Mouse (Mus musculus): ENCODE measurements around the gene Crb3. TPM values are rescaled to one million over a fixed set of nuclear protein-coding genes. Genes with fewer than 3 reads are reported as not detected.
"Not testable (repeated sequence)": the region's sequence is repeated elsewhere in the genome, so short reads cannot be mapped to it uniquely, and the experiment has no call there.

Crb3 gene
- polyA plus RNA-seq, 1 experiment from 2014 or later: 38.6 TPM

DNA sequence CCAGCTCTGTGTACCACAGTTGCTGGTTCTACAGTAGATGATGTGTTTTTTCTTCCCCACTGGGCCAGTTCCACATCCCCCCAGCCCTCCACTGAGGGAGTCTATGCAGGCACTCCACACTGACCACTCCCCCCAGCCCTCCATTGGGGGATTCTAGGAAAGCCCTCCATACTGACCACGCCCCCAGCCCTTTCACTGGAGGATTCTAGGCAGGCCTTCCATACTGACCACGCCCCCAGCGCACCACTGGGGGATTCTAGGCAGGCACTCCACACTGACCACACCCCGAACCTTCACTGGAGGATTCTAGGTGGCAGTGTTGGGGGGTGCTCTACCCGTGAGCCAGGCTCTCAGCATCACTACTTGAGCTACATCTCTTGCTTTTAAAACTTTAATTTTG is 11.5 kb upstream of the Crb3 start:
- H3K9ac ChIP-seq: no peak overlapping the region
- TF ChIP-seq CTCF (IDR thresholded peaks at IDR 0.05; ENCODE audit: low read depth): no peak
- H3K4me2 ChIP-seq: no peak overlapping the region
- no peak overlapping the region for H3K4me3 ChIP-seq (ENCODE audit: low read depth, low read length)
- H3K27ac ChIP-seq (ENCODE audit: low read depth): no peak overlapping the region
- H3K9me3 ChIP-seq (ENCODE audit: low read depth, low read length): no peaks in the 10 kb centered on the region
- H3K27me3 ChIP-seq (ENCODE audit: insufficient read depth, low read length): no peaks in the 10 kb centered on the region
- 34% methylated on average over 5 of the region's 5 CpGs for WGBS
- H3K4me1 ChIP-seq (ENCODE audit: insufficient read depth): no peaks in the 10 kb centered on the region
- DNase-seq (peak; percentile 29), ATAC-seq (ENCODE audit: insufficient read depth) (no peak)
- H3K36me3 ChIP-seq (ENCODE audit: insufficient read depth): peaks cover 7% of the 10 kb centered on the region; the same call in 1 of the 2 replicates

DNA sequence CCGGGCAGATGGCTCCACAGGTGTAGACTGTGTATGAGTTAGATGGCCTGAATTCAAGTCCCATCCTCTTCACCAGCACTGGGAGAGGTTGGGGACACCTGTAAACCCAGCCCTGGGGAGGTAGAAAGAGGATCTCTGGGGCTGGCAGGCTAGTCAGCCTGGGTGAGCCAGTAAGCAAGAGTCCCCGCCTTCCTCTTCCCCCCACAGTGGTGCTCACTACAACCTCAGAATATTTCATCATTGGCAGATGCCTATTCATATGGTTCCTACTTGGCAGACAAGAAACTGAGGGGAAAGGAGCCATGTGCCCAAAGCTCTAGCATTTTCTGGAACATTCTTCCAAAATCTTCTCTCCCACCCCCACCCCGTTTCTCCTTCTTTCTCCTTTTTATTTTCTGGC is 10.1 kb upstream of the Crb3 start:
- TF ChIP-seq CTCF (IDR thresholded peaks at IDR 0.05; ENCODE audit: low read depth): no peak
- H3K4me3 ChIP-seq (ENCODE audit: low read depth, low read length): no peak overlapping the region
- H3K27me3 ChIP-seq (ENCODE audit: insufficient read depth, low read length): no peaks in the 10 kb centered on the region
- WGBS: 86% methylated on average over 3 of the region's 3 CpGs
- no peaks in the 10 kb centered on the region for H3K4me1 ChIP-seq (ENCODE audit: insufficient read depth)
- no peaks in the 10 kb centered on the region for H3K9me3 ChIP-seq (ENCODE audit: low read depth, low read length)
- no peak overlapping the region for H3K9ac ChIP-seq
- peaks cover 17% of the 10 kb centered on the region; the same call in 1 of the 2 replicates for H3K36me3 ChIP-seq (ENCODE audit: insufficient read depth)
- no peak overlapping the region for H3K27ac ChIP-seq (ENCODE audit: low read depth)
- ATAC-seq (ENCODE audit: insufficient read depth) (no peak), DNase-seq (no peak)
- H3K4me2 ChIP-seq: no peak overlapping the region

DNA sequence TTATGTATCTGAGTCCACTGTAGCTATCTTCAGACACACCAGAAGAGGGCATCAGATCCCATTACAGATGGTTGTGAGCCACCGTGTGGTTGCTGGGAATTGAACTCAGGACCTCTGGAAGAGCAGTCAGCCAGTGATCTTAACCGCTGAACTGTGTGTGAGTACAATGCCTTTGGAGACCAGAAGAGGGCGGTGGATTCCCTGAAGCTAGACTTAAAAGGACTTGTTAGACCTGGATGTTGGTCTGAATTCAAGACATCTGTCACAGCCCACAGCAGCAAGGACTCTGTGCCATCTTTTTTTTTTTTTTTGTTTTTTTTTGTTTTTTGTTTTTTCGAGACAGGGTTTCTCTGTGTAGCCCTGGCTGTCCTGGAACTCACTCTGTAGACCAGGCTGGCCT is 7.2 kb upstream of the Crb3 start:
- peak; percentile 38 for TF ChIP-seq CTCF (IDR thresholded peaks at IDR 0.05; ENCODE audit: low read depth)
- 84% methylated on average over 4 of the region's 4 CpGs for WGBS
- not testable (repeated sequence) for H3K27me3 ChIP-seq (ENCODE audit: insufficient read depth, low read length); H3K9me3 ChIP-seq (ENCODE audit: low read depth, low read length); H3K4me1 ChIP-seq (ENCODE audit: insufficient read depth); H3K27ac ChIP-seq (ENCODE audit: low read depth); ATAC-seq (ENCODE audit: insufficient read depth); H3K9ac ChIP-seq; H3K4me3 ChIP-seq (ENCODE audit: low read depth, low read length); H3K4me2 ChIP-seq
- DNase-seq: peak; percentile 30
- peaks cover 13% of the 10 kb centered on the region; the same call in 1 of the 2 replicates for H3K36me3 ChIP-seq (ENCODE audit: insufficient read depth)

DNA sequence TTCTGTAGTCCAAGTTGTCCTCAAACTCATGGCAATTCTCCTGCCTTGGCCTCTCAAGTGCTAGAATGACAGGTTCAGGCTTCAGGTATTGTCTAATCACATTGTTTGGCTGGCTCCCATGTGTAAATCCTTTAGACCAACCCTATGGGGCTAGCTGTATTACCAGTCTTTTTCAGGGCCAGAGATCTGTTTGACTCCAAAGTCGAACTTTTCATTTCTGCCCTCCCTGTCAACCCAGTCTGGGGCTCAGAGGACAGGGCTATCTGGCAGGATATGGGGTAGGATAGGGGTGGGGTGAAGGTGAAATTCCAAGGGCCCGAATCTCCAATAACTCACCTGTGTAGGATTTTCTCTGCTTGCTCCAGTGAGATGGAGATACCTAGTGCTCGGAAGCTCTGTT is 2.7 kb upstream of the Crb3 start:
- ATAC-seq (ENCODE audit: insufficient read depth): no peak
- no peak overlapping the region for H3K9ac ChIP-seq
- no peak overlapping the region for H3K4me2 ChIP-seq
- peaks cover 13% of the 10 kb centered on the region; the same call in 1 of the 2 replicates for H3K36me3 ChIP-seq (ENCODE audit: insufficient read depth)
- no peak overlapping the region for H3K27ac ChIP-seq (ENCODE audit: low read depth)
- H3K9me3 ChIP-seq (ENCODE audit: low read depth, low read length): no peaks in the 10 kb centered on the region
- peaks cover 4% of the 10 kb centered on the region for H3K27me3 ChIP-seq (ENCODE audit: insufficient read depth, low read length)
- no peak overlapping the region for H3K4me3 ChIP-seq (ENCODE audit: low read depth, low read length)
- no peaks in the 10 kb centered on the region for H3K4me1 ChIP-seq (ENCODE audit: insufficient read depth)
- 75% methylated on average over 3 of the region's 3 CpGs for WGBS
- DNase-seq: no peak
- TF ChIP-seq CTCF (IDR thresholded peaks at IDR 0.05; ENCODE audit: low read depth): no peak

DNA sequence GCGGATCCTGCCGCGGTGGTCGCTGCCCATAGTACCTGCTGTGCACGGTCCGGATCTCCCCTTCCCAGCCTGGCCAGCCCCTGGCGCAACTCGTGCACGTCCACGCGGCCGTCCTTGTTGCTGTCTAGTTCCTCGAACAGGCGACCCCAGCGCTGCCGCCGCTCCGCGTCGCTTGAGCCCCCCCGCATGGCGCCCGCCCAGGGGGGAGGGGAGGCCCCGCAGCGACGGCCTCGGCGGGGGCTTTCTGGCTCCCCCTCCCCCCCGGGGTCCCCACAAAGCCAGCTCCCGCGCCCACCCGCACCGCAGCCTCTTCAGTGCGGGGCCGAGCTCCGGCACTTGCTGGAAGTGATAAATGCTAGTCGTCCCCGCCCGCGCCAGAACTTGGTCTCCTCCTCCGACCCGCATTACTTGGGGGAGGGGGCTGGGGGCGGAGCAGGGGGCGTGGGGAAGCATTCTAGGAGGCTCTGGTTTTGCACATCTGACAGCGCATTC is 627 bp downstream of the Crb3 start, which contains the start of gene Slc25a23:
Gene Slc25a23 (minus strand): TSS at position 378 of the 492 bp plus-strand sequence.
- Histone ChIP-seq H3K4me2 (peak within 1 kb of the TSS; percentile 90), H3K27me3 (ENCODE audit: insufficient read depth, low read length) (peaks cover 25% of the 10 kb centered on the region), H3K4me1 (ENCODE audit: insufficient read depth) (no peaks in the 10 kb centered on the region), H3K9me3 (ENCODE audit: low read depth, low read length) (no peaks in the 10 kb centered on the region), H3K4me3 (ENCODE audit: low read depth, low read length) (peak within 1 kb of the TSS; percentile 75), H3K36me3 (ENCODE audit: insufficient read depth) (no peaks in the 10 kb centered on the region), H3K9ac (peak within 1 kb of the TSS; percentile 64), H3K27ac (ENCODE audit: low read depth) (peak within 1 kb of the TSS; percentile 46; the same call in 1 of the 2 replicates)
- TF ChIP-seq CTCF (IDR thresholded peaks at IDR 0.05; ENCODE audit: low read depth): no peak
- 0% methylated on average over 45 of the region's 45 CpGs for WGBS
- DNase-seq (peak; percentile 79), ATAC-seq (ENCODE audit: insufficient read depth) (peak; percentile 76)

DNA sequence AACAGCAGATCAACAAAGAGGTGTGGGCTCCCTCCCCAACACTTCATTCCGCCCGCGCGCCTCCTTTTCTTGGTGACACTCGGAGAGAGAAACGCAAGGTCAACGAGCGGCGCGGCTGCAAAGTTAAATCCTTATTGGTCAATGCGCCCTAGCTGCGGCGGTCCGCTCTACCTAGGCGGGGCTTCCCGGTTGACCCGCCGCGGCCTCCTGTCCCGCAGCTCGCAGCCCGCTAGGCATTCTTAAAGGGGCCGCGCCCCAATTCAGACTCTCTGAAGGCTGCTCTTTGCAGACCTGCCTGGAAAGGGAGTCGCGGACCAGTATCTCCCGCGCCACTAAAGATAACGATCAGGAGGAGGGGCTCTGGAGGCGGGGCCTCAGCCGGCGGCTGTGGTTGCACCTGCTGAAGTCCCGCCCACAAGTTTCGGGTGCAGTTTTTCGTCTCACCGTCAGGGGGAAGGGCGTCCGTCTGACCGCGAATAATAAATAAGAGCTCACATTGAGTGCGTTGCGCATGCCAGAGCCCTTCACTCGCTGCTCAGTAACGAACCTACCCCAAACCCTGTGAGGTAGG is 1.4 kb downstream of the Crb3 start:
- DNase-seq (peak; percentile 96), ATAC-seq (ENCODE audit: insufficient read depth) (peak; percentile 89)
- WGBS: 1% methylated on average over 44 of the region's 44 CpGs
- Histone ChIP-seq H3K36me3 (ENCODE audit: insufficient read depth) (0 out of 2 replicates have a peak, but pooled peaks cover 2% of the 10 kb centered on the region), H3K4me2 (peak overlapping the region; percentile 90), H3K9me3 (ENCODE audit: low read depth, low read length) (no peaks in the 10 kb centered on the region), H3K9ac (peak overlapping the region; percentile 64), H3K27ac (ENCODE audit: low read depth) (no peak overlapping the region), H3K4me1 (ENCODE audit: insufficient read depth) (no peaks in the 10 kb centered on the region), H3K4me3 (ENCODE audit: low read depth, low read length) (peak overlapping the region; percentile 75), H3K27me3 (ENCODE audit: insufficient read depth, low read length) (peaks cover 25% of the 10 kb centered on the region)
- peak; percentile 79 for TF ChIP-seq CTCF (IDR thresholded peaks at IDR 0.05; ENCODE audit: low read depth)

DNA sequence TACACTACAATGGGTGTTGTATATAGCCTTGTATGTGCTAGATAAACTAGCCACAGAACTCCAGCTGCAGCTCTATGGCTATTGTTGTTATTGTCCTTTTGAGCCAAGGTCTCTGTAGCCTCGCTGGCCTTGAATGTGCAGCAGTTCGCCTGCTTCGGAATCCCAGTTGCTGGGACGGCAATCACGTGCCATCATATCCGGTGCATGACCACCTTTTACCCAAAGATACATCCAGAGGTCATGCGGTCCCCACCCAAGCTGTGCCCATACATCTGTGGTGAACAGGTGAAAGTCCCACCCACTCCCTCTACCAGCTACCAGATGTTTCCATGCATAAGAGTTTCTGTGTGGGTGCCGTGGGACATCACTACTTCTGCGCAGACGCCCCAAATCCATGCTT is 2.2 kb downstream of the Crb3 start:
- Histone ChIP-seq H3K4me2 (peak overlapping the region; percentile 90), H3K36me3 (ENCODE audit: insufficient read depth) (0 out of 2 replicates have a peak, but pooled peaks cover 4% of the 10 kb centered on the region), H3K4me3 (ENCODE audit: low read depth, low read length) (peak overlapping the region; percentile 75; the same call in 1 of the 2 replicates), H3K4me1 (ENCODE audit: insufficient read depth) (no peaks in the 10 kb centered on the region), H3K27ac (ENCODE audit: low read depth) (no peak overlapping the region), H3K27me3 (ENCODE audit: insufficient read depth, low read length) (peaks cover 25% of the 10 kb centered on the region), H3K9ac (no peak overlapping the region), H3K9me3 (ENCODE audit: low read depth, low read length) (no peaks in the 10 kb centered on the region)
- WGBS: 42% methylated on average over 10 of the region's 10 CpGs
- ATAC-seq (ENCODE audit: insufficient read depth) (no peak), DNase-seq (peak; percentile 8)
- TF ChIP-seq CTCF (IDR thresholded peaks at IDR 0.05; ENCODE audit: low read depth): no peak
